Mouse (Mus musculus): Measurements from ENCODE around the gene Pde2a.

The Pde2a gene

DNA sequence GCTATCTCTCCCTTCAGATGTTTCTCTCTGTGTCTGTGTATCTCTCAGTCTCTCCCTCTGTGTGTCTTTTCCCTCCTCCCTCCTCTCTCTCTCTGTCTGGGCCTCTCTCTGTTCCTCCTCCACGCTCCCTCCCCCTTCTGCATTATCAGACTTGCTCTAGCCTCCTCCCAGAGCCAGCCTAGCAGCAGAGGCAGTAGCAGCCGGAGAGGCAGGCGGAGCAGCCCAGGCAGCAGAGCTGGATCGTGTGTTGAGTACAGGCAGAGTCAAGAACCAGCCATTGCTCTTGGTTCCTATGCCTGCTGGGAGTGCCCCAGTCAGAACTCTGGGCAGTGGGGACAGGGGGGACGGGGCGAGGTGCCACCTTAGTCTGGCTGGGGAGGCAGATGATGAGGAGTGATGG is at the start of gene Pde2a:
TSS of gene Pde2a (plus strand) at position 163 of the 400 bp plus-strand sequence.
- no peak for DNase-seq (ENCODE audit: low spot score)

- no peak for DNase-seq (ENCODE audit: low spot score)
Measured at GRCm38 (mm10) chr7:101373082-101373481, 48.4 kb upstream of the Pde2a start.

DNA sequence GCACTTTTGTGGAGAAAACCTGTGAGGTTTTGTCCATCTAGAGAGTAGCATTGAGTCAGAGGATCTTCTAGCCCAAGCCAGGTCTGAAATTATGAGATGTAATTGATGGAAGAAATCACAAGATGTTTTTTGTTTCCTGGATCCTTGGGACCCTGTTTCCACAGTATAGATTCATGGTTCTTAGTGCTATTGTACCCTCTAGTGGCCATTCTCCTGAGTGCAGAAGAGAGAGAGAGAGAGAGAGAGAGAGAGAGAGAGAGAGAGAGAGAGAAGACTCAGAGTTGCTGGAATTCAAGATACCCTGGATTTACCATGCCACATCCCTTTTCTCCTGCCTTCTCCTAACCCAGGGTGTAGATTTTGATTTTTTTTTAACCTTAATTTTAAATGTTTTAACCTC is 47.3 kb upstream of the Pde2a start:
- DNase-seq (ENCODE audit: low spot score): peak; percentile 84

DNA sequence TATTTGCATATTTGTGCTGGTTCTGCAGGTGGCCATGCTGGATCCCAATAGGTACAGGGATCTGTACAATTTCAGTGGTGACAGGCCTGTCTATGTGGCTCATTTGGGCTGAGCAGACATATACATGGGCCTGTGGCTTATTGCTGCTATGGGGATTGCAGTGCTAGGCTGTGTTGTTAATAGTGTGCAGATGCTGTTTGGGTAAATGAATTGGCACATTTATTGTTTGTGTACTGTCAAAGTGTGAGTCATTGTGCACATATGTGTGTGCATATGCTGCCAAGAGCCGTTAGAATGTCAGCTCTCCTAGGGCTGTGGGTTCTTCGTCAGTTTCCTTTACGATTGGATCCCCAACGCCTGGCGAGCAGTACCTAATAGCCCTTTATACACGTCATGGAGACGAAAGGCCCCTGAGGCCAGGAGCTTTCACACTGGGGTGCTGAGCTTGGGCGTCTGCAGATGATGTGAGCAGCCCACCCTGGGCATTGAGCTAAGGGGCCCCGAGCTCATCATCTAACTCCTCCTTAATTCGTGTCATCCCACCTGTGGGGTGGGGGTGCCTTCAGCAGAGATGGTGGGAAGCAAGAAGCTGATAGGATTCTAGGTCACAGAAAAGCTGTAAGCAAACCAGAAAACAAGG is 44.7 kb upstream of the Pde2a start:
- DNase-seq (ENCODE audit: low spot score): no peak

DNA sequence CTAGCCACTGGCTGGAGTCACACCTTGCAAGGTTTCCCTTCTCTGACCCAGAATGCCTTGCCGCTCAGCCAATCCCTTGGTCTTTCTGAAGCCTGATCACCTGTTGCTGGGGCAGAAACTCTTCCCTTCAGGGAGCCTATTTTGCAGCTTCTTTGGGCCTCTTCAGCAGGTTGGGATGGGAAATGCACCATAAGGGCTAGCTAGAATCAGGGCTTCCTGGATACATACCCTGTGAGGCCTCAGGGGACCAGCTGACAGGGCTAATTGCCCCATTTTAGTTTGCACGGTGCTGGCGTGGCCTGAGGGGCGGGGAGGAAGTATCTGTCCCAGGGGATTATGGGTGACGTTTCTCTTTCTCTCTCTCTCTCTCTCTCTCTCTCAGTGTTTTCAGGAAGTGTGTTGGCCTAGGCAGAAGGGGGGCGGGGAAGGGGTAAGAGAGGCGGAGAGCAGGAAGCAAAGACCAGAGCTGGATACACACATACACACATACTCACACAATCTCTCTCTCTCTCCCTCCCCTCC is 43.7 kb upstream of the Pde2a start:
- DNase-seq (ENCODE audit: low spot score): peak; percentile 81

DNA sequence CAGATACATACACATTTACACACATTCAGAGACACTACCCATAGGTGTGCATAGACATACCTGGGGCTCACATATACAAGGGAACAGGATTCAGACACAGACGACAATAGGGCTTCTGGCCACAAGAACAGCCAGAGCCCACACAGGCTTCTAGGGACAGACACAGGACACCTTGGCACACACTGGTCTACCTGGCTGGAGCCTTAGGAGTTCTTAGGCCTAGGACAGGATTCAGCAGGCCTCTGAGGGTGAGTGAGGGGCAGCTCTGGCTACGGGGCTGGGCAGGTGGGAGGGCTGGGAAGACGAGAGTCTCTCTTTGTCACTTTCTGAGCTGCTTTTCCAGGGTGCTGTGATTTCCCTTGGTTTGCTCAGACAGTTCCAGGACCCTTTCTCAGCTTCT is 43.2 kb upstream of the Pde2a start:
- DNase-seq (ENCODE audit: low spot score): no peak

DNA sequence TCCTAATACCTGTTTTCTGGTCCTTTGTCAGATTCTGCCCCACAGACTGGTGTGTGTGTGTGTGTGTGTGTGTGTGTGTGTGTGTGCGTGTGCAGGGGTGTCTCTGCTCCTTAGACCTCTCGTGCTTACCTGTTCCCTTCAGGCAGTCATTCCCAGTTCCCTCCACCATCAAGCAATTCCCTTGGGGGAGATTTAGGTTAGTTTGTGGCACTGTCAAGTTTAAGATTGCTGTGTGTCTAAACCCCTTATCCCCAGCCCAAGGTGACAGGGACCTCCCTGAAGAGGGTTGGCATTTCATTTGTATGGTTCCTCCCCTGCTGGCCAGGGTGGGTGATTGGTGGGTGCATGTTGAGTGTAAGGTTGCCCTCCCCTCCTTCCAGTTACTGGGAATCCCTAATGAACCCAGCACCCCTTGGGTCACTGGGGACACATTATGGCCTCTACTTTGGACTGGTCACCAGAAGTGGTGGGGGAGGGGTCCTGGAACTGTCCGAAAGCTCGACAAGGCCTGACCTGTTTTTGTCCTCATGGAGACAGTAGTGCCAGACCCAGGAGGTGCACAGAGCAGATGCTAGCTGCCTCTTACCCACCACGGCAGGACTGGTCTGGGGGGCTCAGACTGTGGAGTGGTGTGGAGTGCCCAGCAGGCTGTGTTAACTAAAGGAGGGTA is 42.6 kb upstream of the Pde2a start:
- DNase-seq (ENCODE audit: low spot score): peak; percentile 38

- DNase-seq (ENCODE audit: low spot score): no peak
Measured at GRCm38 (mm10) chr7:101379732-101380131, 41.8 kb upstream of the Pde2a start.

- DNase-seq (ENCODE audit: low spot score): no peak
Measured at GRCm38 (mm10) chr7:101381512-101381911, 40.0 kb upstream of the Pde2a start.

DNA sequence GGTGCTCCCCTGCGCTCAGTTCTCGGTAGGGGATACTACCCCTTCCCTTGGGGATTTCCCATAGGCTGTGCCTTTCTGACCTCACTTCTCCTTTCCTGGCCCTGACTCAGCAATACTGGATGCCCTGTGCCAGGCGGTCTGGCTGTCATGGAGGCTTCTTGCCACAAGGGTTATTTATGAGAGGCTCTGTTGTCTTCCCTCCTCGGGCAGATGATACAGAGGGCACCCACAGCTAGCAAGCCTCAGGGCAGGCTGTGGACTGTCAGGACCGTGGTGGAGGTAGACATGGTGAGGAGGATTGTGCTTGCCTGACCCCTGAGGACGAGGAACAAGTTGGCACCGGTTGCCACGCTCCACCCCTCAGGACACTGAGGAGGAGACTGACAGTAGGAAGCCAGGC is 39.1 kb upstream of the Pde2a start:
- no peak for DNase-seq (ENCODE audit: low spot score)

DNA sequence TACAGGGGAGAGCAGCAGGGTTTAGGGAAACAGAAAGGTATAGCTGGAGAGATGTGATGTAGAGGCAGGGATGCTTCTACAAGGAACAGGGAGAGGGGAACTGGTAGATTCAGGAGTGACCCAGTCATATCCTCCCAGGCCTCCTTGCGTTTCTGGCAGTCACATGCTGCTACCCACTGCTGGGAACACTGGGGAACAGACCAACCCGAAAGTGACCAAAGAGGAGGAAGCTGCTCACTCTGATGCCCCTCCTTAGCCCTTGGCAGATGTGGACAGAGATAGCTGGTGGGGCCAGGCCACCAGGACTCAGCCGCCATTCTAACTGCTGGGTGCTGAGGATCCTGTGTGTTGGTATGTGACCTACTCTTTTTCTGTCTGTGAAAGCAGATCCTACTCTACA is 37.7 kb upstream of the Pde2a start:
- DNase-seq (ENCODE audit: low spot score): no peak

DNA sequence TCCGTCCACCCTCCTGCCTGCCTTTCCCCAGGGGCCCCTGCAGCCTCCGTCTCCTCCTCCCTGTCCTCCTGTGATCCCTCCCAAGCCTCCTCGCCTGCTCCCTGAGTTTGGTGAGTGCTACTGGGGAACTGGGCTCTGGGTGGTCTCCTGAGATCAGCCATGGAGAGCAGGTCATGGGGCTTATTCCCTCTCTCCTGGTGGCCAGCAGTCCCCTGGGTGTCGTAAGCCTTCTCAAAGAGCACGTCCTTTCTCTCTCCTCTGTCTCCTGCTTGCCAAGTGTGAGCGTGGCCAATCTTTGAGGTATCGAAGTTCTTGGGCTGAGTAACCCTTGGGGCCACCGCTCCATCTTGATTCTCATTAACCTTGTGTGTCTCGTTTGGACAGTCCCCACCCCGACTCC is 36.6 kb upstream of the Pde2a start:
- no peak for DNase-seq (ENCODE audit: low spot score)

DNA sequence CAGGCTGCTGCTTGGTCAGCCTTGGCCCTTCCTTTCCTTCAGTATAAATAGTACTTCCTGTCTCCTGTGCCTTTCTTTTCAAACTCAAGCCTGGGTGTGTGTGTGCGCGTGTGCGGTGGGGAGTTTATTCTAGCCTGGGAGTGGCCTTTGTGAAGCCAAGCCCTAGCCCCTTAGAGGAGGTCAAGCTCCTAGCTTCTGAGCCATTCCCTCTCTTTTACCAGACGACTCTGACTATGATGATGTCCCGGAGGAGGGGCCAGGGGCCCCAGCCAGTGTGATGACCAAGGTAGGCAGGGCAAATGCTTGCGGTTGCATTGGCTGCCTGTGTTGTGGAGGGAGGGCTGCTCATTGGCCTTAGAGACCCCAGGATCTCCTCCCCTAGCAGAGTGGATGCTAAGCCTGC is 36.2 kb upstream of the Pde2a start:
- DNase-seq (ENCODE audit: low spot score): no peak

DNA sequence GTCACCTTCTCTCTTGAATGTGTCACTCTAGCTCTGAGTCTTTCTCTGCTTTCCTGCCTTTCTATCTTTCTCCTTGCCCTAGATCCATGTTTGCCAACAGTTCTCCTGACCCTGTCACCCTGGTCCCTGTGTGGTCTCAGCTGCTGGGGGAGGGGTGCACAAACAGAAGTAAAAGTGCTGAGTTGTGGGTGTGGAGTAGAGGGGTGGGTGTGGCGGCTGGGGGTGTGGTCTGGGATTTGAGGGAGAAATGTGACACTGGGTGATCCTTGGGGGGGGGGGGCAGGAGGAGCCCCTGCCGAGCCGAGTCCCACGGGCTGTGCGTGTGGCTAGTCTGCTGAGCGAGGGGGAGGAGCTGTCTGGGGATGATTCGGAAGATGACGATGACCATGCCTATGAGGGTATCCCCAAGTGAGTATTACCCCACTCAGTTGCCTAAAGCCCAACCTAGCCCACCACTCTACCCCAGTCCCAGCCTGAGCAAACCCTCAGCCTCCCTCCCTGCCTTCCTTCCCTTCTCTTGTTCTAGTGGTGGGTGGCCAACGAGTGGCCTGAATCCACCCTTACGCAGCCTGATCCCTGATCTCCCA is 35.5 kb upstream of the Pde2a start:
- DNase-seq (ENCODE audit: low spot score): no peak

GRCm38 (mm10) chr7:101389256-101389655 is 32.2 kb upstream of the Pde2a start:
- no peak for DNase-seq (ENCODE audit: low spot score)

DNA sequence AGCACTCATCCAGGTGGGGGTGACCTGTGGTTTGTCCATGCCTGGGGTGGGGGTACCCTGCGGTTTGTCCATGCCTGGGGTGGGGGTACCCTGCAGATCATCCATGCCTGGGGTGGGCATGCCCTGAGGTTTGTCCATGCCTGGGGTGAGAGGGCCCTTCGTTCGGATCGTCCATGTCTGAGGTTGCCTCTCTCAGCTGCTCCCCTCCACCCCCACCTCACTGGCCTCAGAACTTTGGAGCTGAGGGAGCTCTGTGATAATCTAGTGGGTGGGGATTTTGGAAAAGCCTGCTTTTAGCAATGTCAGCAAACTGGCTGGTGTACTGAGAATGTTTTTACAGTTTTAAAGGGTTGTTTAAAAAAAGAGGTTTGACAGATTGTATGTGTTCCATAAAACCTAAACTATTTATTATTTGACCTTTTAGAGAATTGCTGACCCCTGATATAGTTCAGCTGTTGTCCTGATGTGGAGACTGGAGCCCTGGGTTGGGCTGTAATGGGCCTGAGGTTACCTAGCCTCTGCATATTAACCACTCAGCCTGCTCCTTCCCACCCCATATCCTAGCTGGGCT is 29.5 kb upstream of the Pde2a start:
- no peak for DNase-seq (ENCODE audit: low spot score)

DNA sequence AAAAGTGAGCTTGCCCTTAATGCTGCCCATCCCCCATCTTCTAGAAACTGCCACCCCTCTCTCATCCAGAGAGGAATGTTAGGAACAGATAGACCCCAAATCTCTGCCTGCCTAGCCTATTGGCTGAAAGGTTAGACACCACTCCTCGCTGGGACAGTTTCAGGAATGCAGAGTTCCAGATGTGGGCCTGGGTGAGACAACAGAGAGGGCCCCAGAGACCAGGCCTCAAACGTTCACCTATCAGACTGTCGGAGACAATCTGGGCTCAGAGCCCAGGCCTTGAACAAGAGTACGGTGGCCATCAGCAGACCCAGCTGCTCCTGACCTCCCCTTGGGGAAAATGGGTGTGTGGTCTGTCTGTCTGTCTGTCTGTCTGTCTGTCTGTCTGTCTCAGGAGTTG is 28.5 kb upstream of the Pde2a start:
- no peak for DNase-seq (ENCODE audit: low spot score)

DNA sequence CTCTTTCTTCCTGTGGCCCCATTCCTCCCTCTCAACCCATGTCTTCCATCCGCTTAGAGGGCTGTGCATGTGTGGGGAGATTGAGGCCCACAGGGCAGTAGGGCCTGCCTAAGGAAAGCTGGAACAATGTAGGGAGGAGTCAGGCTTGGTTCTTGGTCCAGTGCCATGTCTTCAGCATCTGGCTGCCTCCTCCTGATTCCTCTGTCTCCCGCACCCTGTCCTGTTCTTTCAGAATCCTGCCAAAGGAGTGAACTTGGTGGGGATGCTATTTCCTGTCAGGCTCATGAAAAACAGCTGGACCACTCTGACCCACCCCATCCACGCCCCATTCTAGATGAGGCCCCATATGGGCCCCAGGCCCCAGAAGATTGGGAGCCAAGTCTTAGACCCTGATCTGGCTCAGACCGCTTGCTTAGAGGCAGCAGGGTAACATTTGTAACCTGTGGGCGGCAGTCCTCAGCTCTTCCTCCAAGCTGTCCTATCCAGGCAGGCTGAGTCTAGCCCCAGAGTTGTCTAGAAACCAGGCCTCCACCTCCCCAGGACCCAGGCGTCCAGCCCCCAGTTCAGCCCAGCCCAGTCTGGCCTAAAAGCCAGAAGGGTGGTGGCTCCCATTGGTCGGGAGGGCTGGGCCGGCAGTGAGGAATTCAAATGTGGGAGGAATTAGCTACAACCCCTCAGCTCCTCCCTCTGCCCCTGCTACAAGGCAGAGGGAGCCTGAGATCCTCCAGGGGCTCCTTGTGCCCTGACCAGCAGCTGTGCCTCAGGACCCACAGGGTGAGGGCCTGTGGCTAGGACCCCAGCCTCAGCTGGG is 27.6 kb upstream of the Pde2a start:
- DNase-seq (ENCODE audit: low spot score): peak; percentile 33

DNA sequence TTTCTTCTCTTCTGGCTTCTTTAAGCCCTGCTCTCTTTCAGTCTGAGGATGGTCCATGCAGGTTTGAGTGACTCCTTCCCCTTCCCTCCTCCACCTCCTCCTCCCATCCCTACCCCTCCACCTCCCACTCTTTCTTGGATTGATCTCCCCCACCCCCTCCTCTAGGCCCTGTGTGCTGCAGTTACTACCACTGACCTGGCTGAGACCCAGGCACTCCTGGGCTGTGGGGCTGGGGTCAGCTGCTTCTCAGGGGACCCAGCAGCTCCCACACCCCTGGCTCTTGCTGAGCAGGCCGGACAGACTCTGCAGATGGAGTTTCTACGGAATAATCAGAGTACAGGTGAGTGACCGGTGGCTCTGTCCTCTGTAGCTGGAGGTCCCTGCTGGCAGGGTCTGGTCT is 26.9 kb upstream of the Pde2a start:
- no peak for DNase-seq (ENCODE audit: low spot score)

DNA sequence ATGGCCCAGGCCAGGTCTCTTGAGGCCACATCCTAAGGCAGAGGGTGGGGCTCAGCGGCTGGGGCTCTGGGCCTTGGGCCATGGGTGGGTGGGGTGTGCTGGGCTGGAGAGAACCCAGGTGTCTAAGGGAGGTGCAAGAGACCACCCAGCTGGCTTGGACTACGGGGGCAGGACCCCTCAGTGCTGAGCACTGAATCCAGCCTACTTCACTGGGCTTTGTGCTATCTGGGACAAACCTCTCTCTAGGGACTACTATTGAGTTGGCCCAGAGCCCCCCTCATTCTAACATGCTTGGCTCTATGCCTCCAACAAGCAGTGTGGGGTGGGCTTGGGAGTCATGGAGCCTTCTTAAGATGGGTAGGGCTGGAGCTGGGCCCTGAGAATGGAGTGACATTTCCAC is 26.0 kb upstream of the Pde2a start:
- no peak for DNase-seq (ENCODE audit: low spot score)

DNA sequence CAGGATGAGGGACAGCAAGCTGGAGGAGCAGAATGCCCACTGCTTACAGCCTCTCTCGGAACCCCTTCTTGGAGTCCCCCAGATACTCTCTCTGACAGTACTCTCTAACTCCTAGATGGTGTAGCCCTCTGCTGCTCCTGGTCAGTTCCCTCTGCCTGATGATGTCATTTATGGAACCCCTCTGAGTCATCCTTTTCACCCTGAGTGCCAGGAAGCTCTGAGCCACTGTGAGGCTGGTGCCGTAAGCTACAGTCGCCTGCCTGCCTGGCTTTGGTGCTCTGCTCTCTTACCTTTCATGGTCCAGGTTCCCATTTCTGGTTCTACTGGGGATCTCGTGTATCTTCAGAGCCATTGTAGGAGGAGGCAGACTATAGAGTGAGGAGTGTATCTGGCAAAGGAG is 24.3 kb upstream of the Pde2a start:
- no peak for DNase-seq (ENCODE audit: low spot score)

DNA sequence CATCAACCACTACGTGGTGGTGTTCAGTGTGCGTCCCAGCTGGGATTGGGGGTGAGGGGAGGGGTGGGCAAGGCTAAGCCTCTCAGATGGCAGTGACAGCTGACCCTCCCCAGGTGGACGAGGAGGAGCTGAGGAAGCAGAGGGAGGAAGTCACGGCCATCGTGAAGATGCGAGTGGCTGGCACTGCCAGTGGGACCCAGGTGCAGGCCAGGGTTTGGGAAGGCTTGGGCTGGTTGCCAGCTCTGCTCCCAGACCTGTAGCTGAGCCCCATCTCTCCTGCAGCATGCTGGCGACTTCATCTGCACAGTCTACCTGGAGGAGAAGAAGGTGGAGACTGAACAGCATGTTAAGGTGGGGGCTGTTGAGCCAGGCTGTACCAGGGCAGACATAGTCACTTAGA is 20.0 kb upstream of the Pde2a start:
- DNase-seq (ENCODE audit: low spot score): no peak

Measured in retina, embryonic 14.5 days (tissue).